9 mouse cellular contexts compared by ENCODE assay signal in the genomic region with DNA sequence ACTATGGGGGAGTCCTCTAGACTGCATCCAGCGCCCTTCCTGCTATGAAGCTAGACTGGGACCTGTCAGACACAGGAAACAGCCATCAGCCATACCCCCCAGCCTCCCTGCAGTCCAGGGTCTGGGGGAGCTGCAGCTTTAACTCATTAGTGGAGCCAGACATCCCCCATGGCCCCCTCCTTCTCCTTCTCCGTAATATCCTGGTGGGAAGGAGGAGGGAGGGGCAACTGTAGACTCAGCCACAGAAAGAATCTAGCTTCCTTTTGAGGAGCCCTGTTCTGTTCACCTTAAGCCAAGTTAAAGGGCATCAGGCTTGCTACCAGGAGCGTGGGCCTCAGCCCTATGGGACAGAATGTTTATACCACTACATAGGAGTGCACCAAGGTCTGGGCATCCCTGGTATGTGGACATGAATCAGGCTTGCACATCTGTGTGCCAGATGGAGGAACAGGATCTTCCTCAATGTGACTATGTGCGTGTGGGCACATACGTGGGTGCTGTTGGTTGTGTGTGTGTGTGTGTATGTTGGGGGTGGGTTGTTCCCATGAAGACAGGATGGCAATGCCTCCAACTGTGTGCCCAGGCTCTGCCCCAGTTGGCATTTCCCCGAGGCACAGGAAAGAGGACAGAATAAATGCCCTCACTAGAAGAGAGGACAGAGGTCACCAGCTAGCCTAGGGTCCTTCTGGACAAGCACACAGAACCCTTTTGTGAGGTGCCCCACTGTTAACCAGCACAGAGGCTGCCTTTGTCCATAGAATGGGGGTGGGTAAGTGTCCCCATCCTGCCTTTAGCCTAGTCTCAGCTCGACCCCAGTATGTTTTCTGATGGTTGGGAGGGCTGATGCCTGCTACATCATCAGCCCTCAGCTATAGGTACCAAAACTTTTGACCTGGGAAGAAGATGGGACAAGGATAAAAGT. TPM values are rescaled to one million over a fixed set of nuclear protein-coding genes. Genes with fewer than 3 reads are reported as not detected.
A peak's percentile ranks its signal among the peaks of the same experiment; 100 is the strongest.
DNase-seq lines count a peak whose midpoint lies in the region; ATAC-seq and TF ChIP-seq lines count a peak whose summit lies in the region.
"Had no signal": no experiment of that assay in that cellular context is flagged by ENCODE, and none has a peak within 500 bp of the region (broad histone marks: within the 10 kb centered on the region; RNA-seq: fewer than 3 reads in every experiment).

No protein-coding gene starts in this region.

- H3K9ac ChIP-seq in hindbrain, embryonic 16.5 days (ENCODE audit: low read depth, low read length) = peak overlapping the region; percentile 11; the same call in 1 of the 2 replicates
- no peak overlapping the region; the same call in 1 of the 2 replicates for H3K9ac ChIP-seq in liver, adult 2 months (ENCODE audit: low read depth, low read length)

- no peaks in the 10 kb centered on the region for H3K79me2 ChIP-seq in liver, adult 2 months (ENCODE audit: control insufficient read depth, insufficient read depth, low read length)

- ATAC-seq in hindbrain, embryonic 16.5 days = no peak

- H3K4me3 ChIP-seq in embryonic fibroblast, embryonic 13.5 days (ENCODE audit: insufficient read depth, low read length) = no peak overlapping the region
- no peak overlapping the region for H3K4me3 ChIP-seq in hindbrain, embryonic 16.5 days (ENCODE audit: low read length)
- no peak overlapping the region for H3K4me3 ChIP-seq in liver, adult 2 months (ENCODE audit: insufficient read depth, low read depth, low read length)

- no peak for TF ChIP-seq CTCF in embryonic fibroblast, embryonic 13.5 days (IDR thresholded peaks at IDR 0.05; ENCODE audit: borderline replicate concordance, insufficient read depth, low read length)
- no peak for TF ChIP-seq CTCF in liver, adult 2 months (IDR thresholded peaks at IDR 0.05; ENCODE audit: low read depth, low read length)

- H3K27ac ChIP-seq in embryonic fibroblast, embryonic 13.5 days (ENCODE audit: insufficient read depth, low read length) = peak overlapping the region; percentile 92
- peak overlapping the region; percentile 70 for H3K27ac ChIP-seq in hindbrain, embryonic 16.5 days (ENCODE audit: low read depth, low read length)
- H3K27ac ChIP-seq in liver, adult 2 months (replicated peaks; ENCODE audit: insufficient read depth, low read depth, low read length) = peak overlapping the region; percentile 66

- no peaks in the 10 kb centered on the region for H3K9me3 ChIP-seq in hindbrain, embryonic 16.5 days (ENCODE audit: control insufficient read depth, low read length)

- H3K4me2 ChIP-seq in hindbrain, embryonic 16.5 days (ENCODE audit: low read length) = peak overlapping the region; percentile 7; the same call in 1 of the 2 replicates

- H3K36me3 ChIP-seq in hindbrain, embryonic 16.5 days (ENCODE audit: control insufficient read depth, insufficient read depth, low read length) = no peaks in the 10 kb centered on the region
- H3K36me3 ChIP-seq in liver, adult 2 months (ENCODE audit: control insufficient read depth, insufficient read depth, low read length) = no peaks in the 10 kb centered on the region

- WGBS in hindbrain, embryonic 16.5 days = 63% methylated on average over 6 of the region's 7 CpGs
- 59% methylated on average over 7 of the region's 7 CpGs for WGBS in liver, adult 2 months

- peak; percentile 53 for TF ChIP-seq POLR2A in embryonic fibroblast, embryonic 13.5 days (IDR thresholded peaks at IDR 0.05; ENCODE audit: low read depth, low read length)
- TF ChIP-seq POLR2A in liver, adult 2 months (IDR thresholded peaks at IDR 0.05; ENCODE audit: extremely low read depth, insufficient read depth, low read length) = no peak

- peaks cover 18% of the 10 kb centered on the region for H3K4me1 ChIP-seq in embryonic fibroblast, embryonic 13.5 days (ENCODE audit: control insufficient read depth, insufficient read depth, low read length)
- H3K4me1 ChIP-seq in hindbrain, embryonic 16.5 days (ENCODE audit: control insufficient read depth, insufficient read depth, low read depth, low read length) = peaks cover 10% of the 10 kb centered on the region
- H3K4me1 ChIP-seq in liver, adult 2 months (ENCODE audit: control insufficient read depth, insufficient read depth, low read length) = peaks cover 10% of the 10 kb centered on the region; the same call in 1 of the 2 replicates

- H3K27me3 ChIP-seq in hindbrain, embryonic 16.5 days (replicated peaks; ENCODE audit: control insufficient read depth, insufficient read depth, low read length) = 0 out of 2 replicates have a peak, but pooled peaks cover 3% of the 10 kb centered on the region
- H3K27me3 ChIP-seq in liver, adult 2 months (ENCODE audit: control insufficient read depth, insufficient read depth, low read length) = no peaks in the 10 kb centered on the region

- DNase-seq in right cerebral cortex, adult 2 months (ENCODE audit: low spot score in 2 of 2) = peak; percentile 60 to 76
- no peak for DNase-seq in right cerebral cortex, postnatal 4 days
- DNase-seq in liver, adult 2 months (ENCODE audit: extremely low read depth, low read depth, low spot score) = no peak
- DNase-seq in retina, embryonic 14.5 days (ENCODE audit: low spot score) = peak; percentile 23
- DNase-seq in cerebellum, adult 8-10 months = no peak
- DNase-seq in cerebellum, adult 18-20 months = no peak

RNA-seq across cellular contexts. Expression of a gene that starts 0.9 kb away (rescaled TPM):
- 0.75 and 1.2 TPM in 2 replicates for polyA plus RNA-seq in embryonic fibroblast, embryonic 13.5 days (2011; ENCODE audit: insufficient read length, low read depth, missing spikeins)
- 0.58 and 0.89 TPM in 2 replicates for polyA plus RNA-seq in hindbrain, embryonic 16.5 days (2015; fragmentation: Nextera tagmentation; extraction: Ambion mirVana)
- total RNA-seq in liver, adult 2 months (2014; rRNA removed) = not detected in 2 replicates
- polyA plus RNA-seq in liver, adult 2 months (2012; rRNA removed) = 0.10 TPM in 1 of 2 replicates, not detected in the other
- total RNA-seq: neutrophil, adult 5-6 weeks had no signal

RNA-seq across cellular contexts. Expression of a gene that starts 3.7 kb away (rescaled TPM):
- 15.0 and 21.0 TPM in 2 replicates for polyA plus RNA-seq in embryonic fibroblast, embryonic 13.5 days (2011; ENCODE audit: insufficient read length, low read depth, missing spikeins)
- polyA plus RNA-seq in hindbrain, embryonic 16.5 days (2015; fragmentation: Nextera tagmentation; extraction: Ambion mirVana) = 18.1 and 18.7 TPM in 2 replicates
- 0.87 and 1.3 TPM in 2 replicates for total RNA-seq in liver, adult 2 months (2014; rRNA removed)
- 1.1 and 1.7 TPM in 2 replicates for polyA plus RNA-seq in liver, adult 2 months (2012; rRNA removed)

RNA-seq across cellular contexts. Expression of a gene that starts 6.6 kb away (rescaled TPM):
- polyA plus RNA-seq in embryonic fibroblast, embryonic 13.5 days (2011; ENCODE audit: insufficient read length, low read depth, missing spikeins) = 18.8 and 27.3 TPM in 2 replicates
- polyA plus RNA-seq in hindbrain, embryonic 16.5 days (2015; fragmentation: Nextera tagmentation; extraction: Ambion mirVana) = 8.8 and 9.6 TPM in 2 replicates
- total RNA-seq in liver, adult 2 months (2014; rRNA removed) = 16.4 and 22.0 TPM in 2 replicates
- polyA plus RNA-seq in liver, adult 2 months (2012; rRNA removed) = 19.3 and 30.6 TPM in 2 replicates

RNA-seq across cellular contexts. Expression of a gene that starts 10.4 kb away (rescaled TPM):
- polyA plus RNA-seq in embryonic fibroblast, embryonic 13.5 days (2011; ENCODE audit: insufficient read length, low read depth, missing spikeins) = 2.1 and 4.0 TPM in 2 replicates
- polyA plus RNA-seq in hindbrain, embryonic 16.5 days (2015; fragmentation: Nextera tagmentation; extraction: Ambion mirVana) = 2.4 and 3.3 TPM in 2 replicates
- not detected in 2 replicates for total RNA-seq in liver, adult 2 months (2014; rRNA removed)
- 0.19 and 0.44 TPM in 2 replicates for polyA plus RNA-seq in liver, adult 2 months (2012; rRNA removed)
- total RNA-seq: neutrophil, adult 5-6 weeks had no signal

RNA-seq across cellular contexts. Expression of a gene that starts 14.2 kb away (rescaled TPM):
- polyA plus RNA-seq in embryonic fibroblast, embryonic 13.5 days (2011; ENCODE audit: insufficient read length, low read depth, missing spikeins) = not detected in 2 replicates
- 0.34 and 1.5 TPM in 2 replicates for polyA plus RNA-seq in hindbrain, embryonic 16.5 days (2015; fragmentation: Nextera tagmentation; extraction: Ambion mirVana)
- 1.7 TPM in 1 of 2 replicates, not detected in the other for total RNA-seq in liver, adult 2 months (2014; rRNA removed)
- polyA plus RNA-seq in liver, adult 2 months (2012; rRNA removed) = 0.44 and 0.76 TPM in 2 replicates

Comparison
In these comparisons a context has a peak if more than half of its experiments do, and no peak if none do; other contexts are left out.
1. DNase-seq: peak in right cerebral cortex, adult 2 months (2 of 2) and retina, embryonic 14.5 days (single experiment); none in right cerebral cortex, postnatal 4 days (single experiment), liver, adult 2 months (single experiment), cerebellum, adult 8-10 months (single experiment) and cerebellum, adult 18-20 months (0 of 2).
2. Peak in every context shown above with its lines, with median percentiles within 50 percentile points of each other: H3K27ac ChIP-seq.